Mouse (Mus musculus) olfactory bulb, adult 2 months (tissue): ENCODE data around the gene Gmfg. TPM values are rescaled to one million over a fixed set of nuclear protein-coding genes. Genes with fewer than 3 reads are reported as not detected.

Source experiments
- H3K27ac ChIP-seq: fragments of 200-500 bp; 2 replicates; pipeline ENCODE4 v1.5.1; 2012; ENCODE audit warnings: low read depth, low read length; ENCODE audit not compliant: insufficient read depth
- H3K4me1 ChIP-seq: fragments of 200-500 bp; 2 replicates; pipeline ENCODE4 v1.6.1; 2012; ENCODE audit warnings: low read length; ENCODE audit not compliant: control insufficient read depth, insufficient read depth
- H3K4me3 ChIP-seq: fragments of 200-500 bp; 2 replicates; pipeline ENCODE4 v1.5.1; 2012; ENCODE audit warnings: mild to moderate bottlenecking, low read depth, low read length, moderate library complexity; ENCODE audit not compliant: insufficient read depth
- CTCF ChIP-seq: fragments of 200-500 bp; IDR thresholded peaks from 2 replicates; pipeline ENCODE4 v1.5.1; 2012; ENCODE audit warnings: low read depth, mild to moderate bottlenecking, low read length, moderate library complexity; ENCODE audit not compliant: insufficient read depth
- POLR2A ChIP-seq: fragments of 200-500 bp; IDR thresholded peaks from 2 replicates; pipeline ENCODE4 v1.6.1; 2012; ENCODE audit warnings: mild to moderate bottlenecking, low read depth, low read length, moderate library complexity; ENCODE audit not compliant: insufficient read depth
- WGBS: fragments of 180-500 bp; shearing (Covaris S2); methylation state at CpG from one replicate; pipeline ENCODE4 v1.1.7; 2018; 5-methylcytosine and 5-hydroxymethylcytosine counted together
- polyA plus RNA-seq: library from polyadenylated mRNA; stranded (reverse); fragments of >200 nt; gene quantifications from 2 replicates; pipeline ENCODE4 v1.2.4, GENCODE M21; 2012; ENCODE audit warnings: low replicate concordance; ENCODE audit not compliant: missing spikeins, insufficient read depth, insufficient read length

Gene Gmfg
- polyA plus RNA-seq, 1 experiment, result not detected

- 45% methylated on average over 12 of the region's 12 CpGs for WGBS
- H3K4me3 ChIP-seq, result no peak overlapping the region
- no peak for TF ChIP-seq CTCF
- TF ChIP-seq POLR2A, result no peak
Observed at GRCm38 (mm10) chr7:28447101-28447830, 10.0 kb downstream of the Gmfg start.

GRCm38 (mm10) chr7:28447865-28448820, 10.9 kb downstream of the Gmfg start:
- TF ChIP-seq POLR2A (no peak), CTCF (no peak)
- Histone ChIP-seq H3K27ac (no peak overlapping the region), H3K4me1 (peaks cover 9% of the 10 kb centered on the region), H3K4me3 (no peak overlapping the region)
- 78% methylated on average over 13 of the region's 13 CpGs for WGBS

More at GRCm38 (mm10) chr7:28447101-28447830, 10.0 kb downstream of the Gmfg start:
- Histone ChIP-seq H3K27ac (no peak overlapping the region), H3K4me1 (peaks cover 4% of the 10 kb centered on the region; the same call in 1 of the 2 replicates)

GRCm38 (mm10) chr7:28451531-28452360, 14.5 kb downstream of the Gmfg start, which contains the start of gene Lrfn1:
Gene Lrfn1 (plus strand): TSS chr7:28451980.
- 0 out of 2 replicates have a peak within 1 kb of the TSS, but pooled peaks have one; percentile 17 for H3K27ac ChIP-seq
- H3K4me1 ChIP-seq, result peaks cover 11% of the 10 kb centered on the region
- under 1% methylated on average over 50 of the region's 97 CpGs for WGBS
- TF ChIP-seq POLR2A, result no peak
- no peak for TF ChIP-seq CTCF
- peak within 1 kb of the TSS; percentile 98 for H3K4me3 ChIP-seq

GRCm38 (mm10) chr7:28452361-28453005, 15.2 kb downstream of the Gmfg start:
- Histone ChIP-seq H3K4me1 (peaks cover 8% of the 10 kb centered on the region), H3K27ac (no peak overlapping the region), H3K4me3 (peak overlapping the region; percentile 98)
- TF ChIP-seq POLR2A (no peak), CTCF (no peak)
- WGBS, result 2% methylated on average over 23 of the region's 24 CpGs

- TF ChIP-seq POLR2A, result no peak
- TF ChIP-seq CTCF, result no peak
- WGBS, result 88% methylated on average over 5 of the region's 5 CpGs
- Histone ChIP-seq H3K27ac (no peak overlapping the region), H3K4me3 (no peak overlapping the region), H3K4me1 (peaks cover 13% of the 10 kb centered on the region; the same call in 1 of the 2 replicates)
Observed at GRCm38 (mm10) chr7:28460361-28460760, 23.1 kb downstream of the Gmfg start.

GRCm38 (mm10) chr7:28462769-28463168, 25.5 kb downstream of the Gmfg start:
- Histone ChIP-seq H3K4me3 (no peak overlapping the region), H3K4me1 (peaks cover 26% of the 10 kb centered on the region), H3K27ac (no peak overlapping the region)
- 93% methylated on average over 2 of the region's 2 CpGs for WGBS
- TF ChIP-seq CTCF, result no peak
- no peak for TF ChIP-seq POLR2A

GRCm38 (mm10) chr7:28464416-28465212, 27.4 kb downstream of the Gmfg start:
- Histone ChIP-seq H3K4me3 (peak overlapping the region; percentile 50), H3K4me1 (peaks cover 23% of the 10 kb centered on the region), H3K27ac (peak overlapping the region; percentile 84)
- WGBS, result 41% methylated on average over 10 of the region's 10 CpGs
- peak; percentile 52; the same call in 1 of the 2 replicates for TF ChIP-seq POLR2A
- TF ChIP-seq CTCF, result no peak
